Mouse (Mus musculus) kidney, embryonic 16.5 days (tissue): ENCODE measurements around the gene Ptchd4. TPM values are rescaled to one million over a fixed set of nuclear protein-coding genes. Genes with fewer than 3 reads are reported as not detected.
A peak's percentile ranks its signal among the peaks of the same experiment; 100 is the strongest.

Experiments used
- ATAC-seq: fragments of 200-750 bp; cut with Nextera tagmentation; 2 replicates; pipeline ENCODE4 v1.8.0; 2017; ENCODE audit warnings: moderate TSS enrichment; ENCODE audit not compliant: low FRiP score, low TSS enrichment
- H3K27ac ChIP-seq: fragments of 300-500 bp; sonication (generic); 2 replicates; pipeline ENCODE4 v1.5.1; 2014; ENCODE audit warnings: low read length
- H3K27me3 ChIP-seq: fragments of 300-500 bp; sonication (generic); 2 replicates; pipeline ENCODE4 v1.6.1; 2014; ENCODE audit warnings: low read length, control low read depth, mixed read lengths; ENCODE audit not compliant: insufficient read depth
- H3K36me3 ChIP-seq: fragments of 300-500 bp; sonication (generic); 2 replicates; pipeline ENCODE4 v1.6.1; 2014; ENCODE audit warnings: low read length, control low read depth, mixed read lengths; ENCODE audit not compliant: insufficient read depth
- H3K4me1 ChIP-seq: fragments of 300-500 bp; sonication (generic); 2 replicates; pipeline ENCODE4 v1.6.1; 2014; ENCODE audit warnings: low read length, control low read depth, mixed read lengths; ENCODE audit not compliant: insufficient read depth
- H3K4me2 ChIP-seq: fragments of 300-500 bp; sonication (generic); replicated peaks from 2 replicates; pipeline ENCODE4 v1.6.1; 2014; ENCODE audit warnings: low read depth, low read length
- H3K4me3 ChIP-seq: fragments of 300-500 bp; sonication (generic); 2 replicates; pipeline ENCODE4 v1.5.1; 2014; ENCODE audit warnings: mild to moderate bottlenecking, low read length
- H3K9ac ChIP-seq: fragments of 300-500 bp; sonication (generic); replicated peaks from 2 replicates; pipeline ENCODE4 v1.6.1; 2014; ENCODE audit warnings: low read length
- H3K9me3 ChIP-seq: fragments of 300-500 bp; sonication (generic); 2 replicates; pipeline ENCODE4 v1.6.1; 2016; ENCODE audit warnings: low read length, control low read depth
- WGBS: fragments of 180-500 bp; shearing (Covaris S2); extraction: QIAGEN DNeasy Blood & Tissue Kit; methylation state at CpG from one replicate; pipeline ENCODE4 v1.1.7; 2014; 5-methylcytosine and 5-hydroxymethylcytosine counted together
- polyA plus RNA-seq: library from polyadenylated mRNA; unstranded; fragments of >200 nt; fragmentation: Nextera tagmentation; extraction: Ambion mirVana; gene quantifications from 2 replicates; pipeline ENCODE4 v1.2.1, GENCODE M21; 2015

Gene Ptchd4
- 0.42 and 0.49 TPM in 2 replicates for polyA plus RNA-seq

DNA sequence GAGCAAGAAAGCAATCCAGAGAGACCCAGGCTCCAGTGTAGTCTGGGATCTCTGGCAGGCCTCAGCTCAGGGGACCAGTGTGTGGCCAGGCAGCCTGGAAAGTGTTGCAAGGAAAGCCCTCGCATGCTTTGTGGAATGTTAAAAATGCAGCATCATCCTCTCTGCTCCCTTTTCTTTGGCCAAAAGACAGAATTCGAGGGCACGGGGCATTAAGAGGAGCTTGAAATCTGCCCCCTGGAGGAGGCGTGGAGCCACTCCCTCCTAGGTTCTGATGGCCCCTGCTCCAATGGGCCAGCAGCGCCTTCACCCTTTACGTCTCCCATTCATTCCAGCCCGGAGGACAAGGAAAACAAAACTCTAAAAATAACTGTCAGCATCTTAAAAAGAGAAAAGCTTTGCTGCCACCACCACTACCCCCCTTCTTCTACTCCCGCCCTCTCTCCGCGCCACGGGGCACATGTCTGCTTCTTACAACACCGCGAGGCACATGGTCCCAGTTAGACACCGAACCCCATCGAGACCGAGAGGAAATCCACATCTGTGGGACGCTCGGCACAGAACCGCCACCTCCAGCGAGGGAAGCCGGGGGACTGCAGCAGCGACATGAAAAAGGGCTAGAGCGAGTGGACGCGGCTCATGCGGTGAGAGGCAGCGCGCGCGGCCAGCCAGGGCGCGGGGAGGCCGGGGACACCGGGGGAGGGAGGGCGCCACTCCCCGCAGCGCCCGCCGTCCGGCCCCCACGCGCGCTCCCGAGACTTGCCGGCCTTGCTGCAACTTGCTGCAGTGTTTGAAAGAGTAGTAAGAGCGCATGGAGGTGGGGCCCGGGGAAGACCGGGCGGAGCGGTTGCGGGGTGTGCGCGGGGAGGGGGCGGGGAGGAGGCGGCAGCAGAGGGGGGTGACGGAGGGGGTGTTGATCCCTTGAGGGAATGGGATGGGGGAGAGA, at the start of gene Ptchd4:
Gene Ptchd4, plus strand, starts transcription at position 279 of the 943 bp plus-strand sequence.
- Histone ChIP-seq H3K27ac (no peak within 1 kb of the TSS), H3K9me3 (no peaks in the 10 kb centered on the region), H3K36me3 (no peaks in the 10 kb centered on the region), H3K27me3 (peaks cover 19% of the 10 kb centered on the region), H3K4me3 (peak within 1 kb of the TSS; percentile 64), H3K4me1 (peaks cover 9% of the 10 kb centered on the region; the same call in 1 of the 2 replicates), H3K9ac (peak within 1 kb of the TSS; percentile 69), H3K4me2 (peak within 1 kb of the TSS; percentile 95)
- 0% methylated on average over 54 of the region's 56 CpGs for WGBS
- ATAC-seq: peak; percentile 90

DNA sequence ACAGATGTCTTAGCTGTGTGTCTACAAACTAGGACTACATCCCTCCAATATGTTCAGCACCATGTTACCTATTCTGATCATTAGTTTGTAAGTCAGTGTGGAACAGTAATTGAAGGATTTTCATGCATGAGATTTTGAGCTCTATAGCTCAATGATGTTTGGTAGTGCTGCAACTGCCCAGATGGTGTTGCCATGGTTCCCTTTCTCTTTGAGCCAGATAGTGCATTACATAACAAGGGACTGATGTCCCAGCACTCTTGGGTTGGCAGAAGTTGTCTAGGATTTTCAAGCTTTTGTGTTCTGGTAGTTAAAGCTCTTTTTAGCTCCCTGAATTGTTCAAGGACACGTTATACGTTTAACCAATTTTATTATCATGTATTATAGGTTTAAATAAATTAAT, 38.9 kb upstream of the Ptchd4 start:
- 88% methylated on average over 2 of the region's 2 CpGs for WGBS
- no peak for ATAC-seq

DNA sequence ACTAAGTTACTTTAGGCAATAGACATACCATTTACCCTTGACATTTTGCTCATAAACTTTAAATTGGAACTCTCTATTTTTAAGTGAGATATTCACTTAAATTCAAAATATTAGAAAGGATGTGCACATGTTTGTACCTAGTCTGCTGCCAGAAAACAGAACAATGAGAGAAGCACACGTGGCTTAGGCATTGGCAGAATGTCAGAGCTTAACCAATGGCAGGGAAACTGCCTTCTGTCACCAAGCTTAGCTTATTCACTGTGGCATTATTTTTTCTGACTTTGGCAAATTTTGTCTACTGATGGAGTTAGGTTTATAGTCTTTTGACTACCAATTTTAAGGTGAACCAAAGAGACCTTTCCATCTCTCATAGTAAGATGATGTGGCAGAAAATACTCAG, 31.4 kb upstream of the Ptchd4 start:
- H3K9ac ChIP-seq: no peak overlapping the region
- WGBS: 65% methylated on average over 1 of the region's 1 CpGs
- no peak overlapping the region for H3K4me3 ChIP-seq
- ATAC-seq: no peak
- H3K27me3 ChIP-seq: no peaks in the 10 kb centered on the region
- no peaks in the 10 kb centered on the region for H3K9me3 ChIP-seq
- H3K4me1 ChIP-seq: no peaks in the 10 kb centered on the region
- H3K4me2 ChIP-seq: no peak overlapping the region
- H3K36me3 ChIP-seq: no peaks in the 10 kb centered on the region
- H3K27ac ChIP-seq: no peak overlapping the region

More for the DNA sequence above, 38.9 kb upstream of the Ptchd4 start:
- Histone ChIP-seq H3K9ac (no peak overlapping the region), H3K36me3 (no peaks in the 10 kb centered on the region), H3K9me3 (no peaks in the 10 kb centered on the region), H3K4me3 (no peak overlapping the region), H3K4me2 (no peak overlapping the region), H3K27me3 (no peaks in the 10 kb centered on the region), H3K27ac (no peak overlapping the region), H3K4me1 (no peaks in the 10 kb centered on the region)

DNA sequence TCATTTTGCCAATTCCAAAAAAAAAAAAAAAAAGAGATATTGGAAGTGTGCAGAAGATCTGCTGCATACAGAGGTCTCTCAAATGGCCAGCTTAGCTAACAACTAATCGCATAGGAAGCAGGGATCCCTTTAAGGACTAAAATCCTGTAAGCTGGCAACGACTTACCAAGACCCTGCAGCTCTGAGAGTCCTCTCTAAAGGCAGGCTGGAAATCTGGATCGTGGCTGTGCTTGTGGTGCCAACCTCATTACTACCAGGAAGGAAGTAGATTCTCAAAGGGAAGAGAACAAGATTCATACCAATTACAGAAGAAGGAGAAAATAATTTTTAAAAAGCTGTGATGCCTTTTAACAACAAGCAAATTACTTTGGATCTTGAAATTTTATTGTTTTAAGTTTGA, 29.5 kb upstream of the Ptchd4 start:
- no peak overlapping the region for H3K4me2 ChIP-seq
- no peak overlapping the region for H3K4me3 ChIP-seq
- H3K9me3 ChIP-seq: no peaks in the 10 kb centered on the region
- WGBS: 68% methylated on average over 3 of the region's 3 CpGs
- no peak overlapping the region for H3K27ac ChIP-seq
- H3K36me3 ChIP-seq: no peaks in the 10 kb centered on the region
- no peak for ATAC-seq
- H3K4me1 ChIP-seq: no peaks in the 10 kb centered on the region
- no peaks in the 10 kb centered on the region for H3K27me3 ChIP-seq
- no peak overlapping the region for H3K9ac ChIP-seq

DNA sequence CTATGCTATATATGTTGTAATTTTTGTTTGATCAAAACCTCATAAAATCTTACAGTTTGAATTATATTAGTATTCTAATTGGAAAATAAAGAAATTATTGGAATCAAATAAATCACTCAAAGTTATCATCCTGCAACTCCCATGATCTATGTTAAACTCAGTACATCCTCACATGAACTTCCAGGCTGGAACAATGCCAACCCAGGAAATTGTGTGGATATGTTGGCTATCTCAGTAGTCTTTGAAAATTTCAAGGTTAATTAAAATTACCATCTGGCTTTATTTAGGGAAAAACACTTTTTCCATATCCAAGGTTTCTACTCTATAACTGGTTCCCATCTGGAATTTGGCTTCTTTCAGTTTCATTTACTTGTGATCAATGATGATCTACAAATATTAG, 25.4 kb upstream of the Ptchd4 start:
- Histone ChIP-seq H3K4me3 (no peak overlapping the region), H3K9me3 (no peaks in the 10 kb centered on the region), H3K9ac (no peak overlapping the region), H3K27ac (no peak overlapping the region), H3K4me1 (no peaks in the 10 kb centered on the region), H3K27me3 (no peaks in the 10 kb centered on the region), H3K36me3 (no peaks in the 10 kb centered on the region), H3K4me2 (no peak overlapping the region)
- ATAC-seq: no peak

DNA sequence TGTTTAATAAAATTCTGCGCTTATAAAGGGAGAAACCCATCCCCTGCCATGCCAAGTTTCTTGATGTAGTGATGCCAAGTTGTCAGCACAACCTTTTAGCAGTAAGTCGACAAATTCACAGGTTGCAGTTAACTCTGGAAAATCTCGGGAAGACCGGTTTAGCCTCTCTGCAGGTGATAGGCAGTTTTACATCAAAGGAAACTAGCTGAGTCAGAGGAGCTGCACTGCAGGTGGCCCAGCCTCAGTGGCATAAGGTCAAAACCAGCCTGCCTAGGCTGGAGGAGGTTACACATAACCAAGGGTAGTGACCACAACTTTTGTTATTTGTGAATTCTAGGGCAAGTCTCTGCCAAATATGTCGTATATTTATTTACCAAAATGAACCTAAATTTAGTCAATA, 24.0 kb upstream of the Ptchd4 start:
- Histone ChIP-seq H3K9ac (no peak overlapping the region), H3K27me3 (no peaks in the 10 kb centered on the region), H3K4me2 (no peak overlapping the region), H3K9me3 (no peaks in the 10 kb centered on the region), H3K27ac (no peak overlapping the region), H3K4me1 (no peaks in the 10 kb centered on the region), H3K4me3 (no peak overlapping the region), H3K36me3 (no peaks in the 10 kb centered on the region)
- ATAC-seq: no peak
- 40% methylated on average over 5 of the region's 5 CpGs for WGBS

DNA sequence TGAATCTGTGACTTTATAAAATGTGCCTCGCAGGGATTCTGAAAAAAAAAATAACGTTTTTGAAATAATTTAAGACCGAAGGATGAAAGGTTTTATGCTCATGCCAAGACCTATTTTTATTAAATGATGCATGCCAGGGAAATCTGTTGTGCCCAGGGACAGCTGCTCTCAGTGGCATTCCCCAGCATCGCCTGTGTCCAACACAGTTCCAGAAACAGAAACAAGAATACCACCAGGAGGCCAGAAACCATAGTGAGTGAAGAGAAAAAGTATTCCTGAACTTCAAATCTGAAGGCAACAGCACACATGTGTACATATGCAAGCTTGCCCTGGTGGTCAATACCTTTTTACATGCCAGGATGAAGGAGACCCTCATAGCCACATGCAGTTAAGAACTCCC, 17.8 kb upstream of the Ptchd4 start:
- Histone ChIP-seq H3K4me3 (no peak overlapping the region), H3K4me1 (no peaks in the 10 kb centered on the region), H3K27ac (no peak overlapping the region), H3K4me2 (no peak overlapping the region), H3K36me3 (no peaks in the 10 kb centered on the region), H3K9me3 (no peaks in the 10 kb centered on the region), H3K9ac (no peak overlapping the region), H3K27me3 (no peaks in the 10 kb centered on the region)
- ATAC-seq: no peak
- WGBS: 64% methylated on average over 4 of the region's 4 CpGs

DNA sequence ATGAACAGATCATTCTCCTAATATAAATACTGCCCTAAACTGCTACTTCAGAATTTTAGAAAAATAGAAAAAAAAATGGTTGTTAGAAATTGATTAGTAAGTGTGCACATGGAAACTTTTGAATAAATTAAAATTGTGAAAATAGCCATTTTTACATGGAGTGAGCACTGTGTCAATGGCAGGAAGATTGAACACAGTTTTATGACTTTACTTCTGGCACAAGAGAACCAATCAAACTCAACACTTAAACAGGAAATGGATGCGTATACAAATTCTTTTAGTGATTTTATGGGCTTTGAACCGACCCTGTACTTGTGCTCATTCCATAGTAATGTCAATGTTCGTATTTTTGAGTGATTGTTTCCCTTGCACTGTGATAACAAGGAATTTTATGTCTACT, 16.1 kb upstream of the Ptchd4 start:
- WGBS: 51% methylated on average over 3 of the region's 3 CpGs

DNA sequence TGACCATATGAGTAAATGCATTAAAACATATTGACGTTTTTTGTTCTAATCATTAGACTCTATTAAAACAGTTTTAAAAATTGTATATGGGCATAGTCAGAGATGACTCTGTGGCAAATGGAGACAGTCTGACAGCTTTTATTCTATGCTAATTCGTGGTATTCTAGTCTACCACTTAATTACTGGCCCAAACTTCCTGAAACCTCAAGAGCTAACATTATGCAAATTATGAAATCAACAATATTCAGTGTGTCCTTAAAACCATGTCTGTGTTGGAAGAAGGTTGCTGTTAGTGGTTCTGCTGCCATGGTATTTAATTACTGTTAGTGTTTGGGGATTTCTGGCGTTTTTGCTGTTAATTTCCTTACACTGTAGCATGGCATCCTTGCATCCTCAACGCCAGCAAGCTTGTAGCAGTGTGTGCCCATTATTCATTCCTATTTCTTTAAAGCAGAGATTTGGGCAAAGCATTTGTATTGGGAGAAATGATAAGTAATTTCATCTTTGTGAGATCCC, 12.6 kb upstream of the Ptchd4 start:
- H3K9me3 ChIP-seq: no peaks in the 10 kb centered on the region
- 71% methylated on average over 4 of the region's 4 CpGs for WGBS
- H3K27ac ChIP-seq: no peak overlapping the region
- no peaks in the 10 kb centered on the region for H3K27me3 ChIP-seq
- ATAC-seq: no peak
- H3K4me2 ChIP-seq: no peak overlapping the region
- no peaks in the 10 kb centered on the region for H3K4me1 ChIP-seq
- no peak overlapping the region for H3K9ac ChIP-seq
- H3K4me3 ChIP-seq: no peak overlapping the region
- no peaks in the 10 kb centered on the region for H3K36me3 ChIP-seq

More for the DNA sequence above, 16.1 kb upstream of the Ptchd4 start:
- Histone ChIP-seq H3K4me2 (no peak overlapping the region), H3K9me3 (no peaks in the 10 kb centered on the region), H3K4me3 (no peak overlapping the region), H3K4me1 (no peaks in the 10 kb centered on the region), H3K27ac (no peak overlapping the region), H3K27me3 (no peaks in the 10 kb centered on the region), H3K36me3 (no peaks in the 10 kb centered on the region), H3K9ac (no peak overlapping the region)
- ATAC-seq: no peak

DNA sequence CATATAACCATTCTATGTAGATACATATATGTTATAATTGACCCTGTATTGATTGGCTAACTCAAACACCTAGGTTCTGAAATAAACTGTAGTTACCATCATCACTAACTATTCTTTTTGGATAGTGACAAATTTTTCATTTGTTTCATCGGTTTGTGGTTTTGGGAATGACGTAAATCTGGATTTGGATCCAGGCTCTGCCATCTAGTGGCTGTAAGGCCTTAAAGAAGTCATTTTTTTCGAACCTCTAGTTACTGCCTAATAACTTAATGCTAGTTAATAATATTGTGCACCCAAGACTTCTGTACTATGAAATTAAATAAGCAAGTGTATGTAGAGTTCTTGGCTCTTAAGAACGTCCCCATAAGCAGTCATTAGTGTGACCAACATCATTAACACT, 11.5 kb upstream of the Ptchd4 start:
- H3K27ac ChIP-seq: no peak overlapping the region
- no peak overlapping the region for H3K9ac ChIP-seq
- ATAC-seq: no peak
- no peaks in the 10 kb centered on the region for H3K4me1 ChIP-seq
- WGBS: 61% methylated on average over 4 of the region's 4 CpGs
- no peaks in the 10 kb centered on the region for H3K27me3 ChIP-seq
- no peaks in the 10 kb centered on the region for H3K36me3 ChIP-seq
- no peak overlapping the region for H3K4me3 ChIP-seq
- H3K9me3 ChIP-seq: no peaks in the 10 kb centered on the region
- no peak overlapping the region for H3K4me2 ChIP-seq
